Mouse (Mus musculus) hindbrain, embryonic 11.5 days (tissue): ENCODE results near the gene Arhgap6. TPM values are rescaled to one million over a fixed set of nuclear protein-coding genes. Genes with fewer than 3 reads are reported as not detected.

ENCODE experiments used
- ATAC-seq: fragments of 200-750 bp; cut with Nextera tagmentation; 2 replicates; pipeline ENCODE4 v1.8.0; 2017; ENCODE audit warnings: mild to moderate bottlenecking, moderate TSS enrichment, moderate library complexity; ENCODE audit not compliant: low FRiP score
- DNase-seq: peaks from one replicate; pipeline ENCODE4 v3.0.0-alpha.2; 2015; ENCODE audit warnings: low spot score
- H3K27ac ChIP-seq: fragments of 300-500 bp; sonication (generic); 2 replicates; pipeline ENCODE4 v1.5.1; 2014; ENCODE audit warnings: mild to moderate bottlenecking, low read depth, low read length
- H3K27me3 ChIP-seq: fragments of 300-500 bp; sonication (generic); 2 replicates; pipeline ENCODE4 v1.6.1; 2014; ENCODE audit warnings: mild to moderate bottlenecking, low read length, moderate library complexity, mixed read lengths; ENCODE audit not compliant: control insufficient read depth, insufficient read depth
- H3K36me3 ChIP-seq: fragments of 300-500 bp; sonication (generic); 2 replicates; pipeline ENCODE4 v1.6.1; 2014; ENCODE audit warnings: mild to moderate bottlenecking, low read length, moderate library complexity, mixed read lengths; ENCODE audit not compliant: control insufficient read depth, insufficient read depth
- H3K4me1 ChIP-seq: fragments of 300-500 bp; sonication (generic); replicated peaks from 2 replicates; pipeline ENCODE4 v1.6.1; 2014; ENCODE audit warnings: low read length, mixed read lengths; ENCODE audit not compliant: control insufficient read depth, insufficient read depth
- H3K4me2 ChIP-seq: fragments of 300-500 bp; sonication (generic); replicated peaks from 2 replicates; pipeline ENCODE4 v1.6.1; 2014; ENCODE audit warnings: mild to moderate bottlenecking, low read depth, low read length
- H3K4me3 ChIP-seq: fragments of 300-500 bp; sonication (generic); 2 replicates; pipeline ENCODE4 v1.5.1; 2014; ENCODE audit warnings: low read depth, low read length
- H3K9ac ChIP-seq: fragments of 300-500 bp; sonication (generic); 2 replicates; pipeline ENCODE4 v1.6.1; 2014; ENCODE audit warnings: low read depth, low read length
- H3K9me3 ChIP-seq: fragments of 300-500 bp; sonication (generic); 2 replicates; pipeline ENCODE4 v1.6.1; 2016; ENCODE audit warnings: low read length; ENCODE audit not compliant: control insufficient read depth
- WGBS: fragments of 180-500 bp; shearing (Covaris S2); extraction: QIAGEN DNeasy Blood & Tissue Kit; methylation state at CpG from one replicate; pipeline ENCODE4 v1.1.7; 2014; 5-methylcytosine and 5-hydroxymethylcytosine counted together
- polyA plus RNA-seq: library from polyadenylated mRNA; unstranded; fragments of >200 nt; fragmentation: Nextera tagmentation; extraction: Ambion mirVana; gene quantifications from 2 replicates; pipeline ENCODE4 v1.2.1, GENCODE M21; 2014

The Arhgap6 gene
- polyA plus RNA-seq, 1 experiment from 2014 or later = 1.3 TPM

DNA sequence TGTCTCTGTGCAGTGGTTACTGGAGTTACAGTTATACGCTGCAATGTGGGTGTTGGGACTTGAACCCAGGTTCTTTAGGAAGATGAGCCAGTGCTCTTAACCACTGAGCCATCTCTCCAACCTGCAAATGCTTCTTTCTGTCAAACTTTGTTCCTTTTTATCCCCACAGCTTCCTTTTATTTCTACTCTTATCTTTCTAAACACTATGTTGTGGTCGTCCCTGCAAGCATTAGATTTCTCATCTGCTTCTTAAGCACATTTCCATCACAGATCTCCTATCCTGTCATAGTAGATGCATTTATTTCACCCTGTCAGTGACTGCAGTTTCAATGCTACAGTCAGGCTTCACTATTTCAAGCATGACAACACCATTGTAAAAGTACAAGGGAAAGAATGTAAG, 312.5 kb downstream of the Arhgap6 start:
- H3K4me1 ChIP-seq = no peaks in the 10 kb centered on the region
- no peak for ATAC-seq
- no peak for DNase-seq

DNA sequence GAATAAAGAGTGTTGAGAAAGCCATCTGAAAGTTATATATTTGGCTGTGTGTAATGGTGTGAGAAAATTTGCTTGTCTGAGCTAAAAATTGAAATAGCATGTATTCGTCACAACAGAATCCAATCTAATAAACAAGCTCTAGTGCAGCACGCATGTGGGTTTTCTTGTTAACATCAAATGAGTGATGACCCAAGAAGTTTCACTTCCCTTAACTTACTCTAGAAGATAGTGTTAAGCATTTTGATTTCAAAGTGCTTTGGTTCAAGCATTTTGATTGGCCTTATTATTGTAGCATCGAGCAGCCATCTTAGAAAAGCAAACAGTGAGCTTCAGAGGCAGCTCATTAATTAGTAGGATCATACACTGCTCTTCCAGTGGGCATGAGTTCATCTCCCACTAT, 315.1 kb downstream of the Arhgap6 start:
- 90% methylated on average over 3 of the region's 3 CpGs for WGBS
- no peaks in the 10 kb centered on the region for H3K4me1 ChIP-seq
- H3K4me2 ChIP-seq = no peak overlapping the region
- H3K9me3 ChIP-seq = no peaks in the 10 kb centered on the region
- peaks cover 7% of the 10 kb centered on the region; the same call in 1 of the 2 replicates for H3K27me3 ChIP-seq
- H3K36me3 ChIP-seq = no peaks in the 10 kb centered on the region
- H3K9ac ChIP-seq = no peak overlapping the region
- DNase-seq (no peak), ATAC-seq (no peak)
- H3K27ac ChIP-seq = no peak overlapping the region
- H3K4me3 ChIP-seq = no peak overlapping the region

More for the DNA sequence above, 312.5 kb downstream of the Arhgap6 start:
- no peaks in the 10 kb centered on the region for H3K9me3 ChIP-seq
- H3K36me3 ChIP-seq = no peaks in the 10 kb centered on the region
- H3K4me3 ChIP-seq = no peak overlapping the region
- H3K9ac ChIP-seq = no peak overlapping the region
- H3K27ac ChIP-seq = no peak overlapping the region
- no peak overlapping the region for H3K4me2 ChIP-seq
- H3K27me3 ChIP-seq = peaks cover 3% of the 10 kb centered on the region; the same call in 1 of the 2 replicates
- WGBS = 83% methylated on average over 2 of the region's 2 CpGs

DNA sequence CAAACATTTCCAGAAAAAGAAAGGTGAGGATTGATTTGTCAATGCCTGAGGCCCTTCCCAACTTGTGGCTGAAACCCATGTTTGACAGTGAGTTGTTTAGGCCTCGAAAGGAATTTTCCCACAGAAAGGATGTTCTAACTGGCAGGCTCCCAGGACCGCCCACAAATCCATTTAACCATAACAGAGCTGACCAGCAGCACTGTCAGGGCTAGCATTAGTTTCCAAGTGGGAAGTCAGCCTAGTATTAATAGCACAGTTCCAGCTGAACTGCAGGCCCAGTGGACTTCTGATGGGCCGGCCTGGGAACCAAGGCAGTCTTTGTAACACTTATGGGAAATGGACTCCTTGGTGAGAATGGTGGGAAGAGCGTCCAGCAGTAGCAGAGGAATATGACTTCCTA, 317.8 kb downstream of the Arhgap6 start:
- H3K4me1 ChIP-seq = no peaks in the 10 kb centered on the region
- H3K9ac ChIP-seq = no peak overlapping the region
- no peak overlapping the region for H3K27ac ChIP-seq
- H3K36me3 ChIP-seq = no peaks in the 10 kb centered on the region
- 0 out of 2 replicates have a peak, but pooled peaks cover 3% of the 10 kb centered on the region for H3K27me3 ChIP-seq
- 77% methylated on average over 4 of the region's 4 CpGs for WGBS
- DNase-seq (no peak), ATAC-seq (no peak)
- H3K4me2 ChIP-seq = no peak overlapping the region
- no peak overlapping the region for H3K4me3 ChIP-seq
- H3K9me3 ChIP-seq = no peaks in the 10 kb centered on the region

DNA sequence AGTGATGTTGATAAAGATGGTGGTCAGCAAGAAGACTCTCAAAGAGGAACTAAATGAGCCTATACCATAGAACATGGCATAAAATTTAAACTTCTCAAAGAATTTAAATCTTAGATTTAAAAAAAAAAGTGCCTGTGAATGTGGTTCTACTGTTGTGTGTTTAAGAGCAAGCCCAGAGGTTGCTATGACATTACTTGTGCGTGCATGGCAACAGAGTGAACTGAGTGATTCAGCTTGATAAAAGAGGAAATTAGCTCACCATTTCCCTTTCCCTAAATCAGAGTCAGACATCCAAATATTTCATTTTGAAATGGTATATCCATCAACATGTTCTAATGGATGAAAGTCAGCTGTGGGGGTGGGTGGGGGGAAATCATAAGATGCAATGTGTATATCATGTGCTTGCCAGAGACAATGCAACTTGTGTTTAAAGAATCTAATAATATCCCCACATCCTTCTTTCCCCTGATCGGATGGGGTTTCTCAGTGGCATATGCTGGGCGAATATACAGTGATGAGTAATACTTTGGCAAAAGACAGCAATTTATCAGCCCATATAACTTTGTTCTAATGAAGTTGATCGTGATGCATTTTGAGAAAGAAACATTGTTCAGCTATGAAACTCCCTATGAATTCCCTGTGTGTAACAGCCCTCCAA, 328.3 kb downstream of the Arhgap6 start:
- Histone ChIP-seq H3K27me3 (no peaks in the 10 kb centered on the region), H3K36me3 (no peaks in the 10 kb centered on the region), H3K4me2 (no peak overlapping the region), H3K9me3 (no peaks in the 10 kb centered on the region), H3K4me1 (no peaks in the 10 kb centered on the region), H3K4me3 (no peak overlapping the region), H3K9ac (no peak overlapping the region), H3K27ac (no peak overlapping the region)
- WGBS = 84% methylated on average over 4 of the region's 4 CpGs
- ATAC-seq (no peak), DNase-seq (no peak)

DNA sequence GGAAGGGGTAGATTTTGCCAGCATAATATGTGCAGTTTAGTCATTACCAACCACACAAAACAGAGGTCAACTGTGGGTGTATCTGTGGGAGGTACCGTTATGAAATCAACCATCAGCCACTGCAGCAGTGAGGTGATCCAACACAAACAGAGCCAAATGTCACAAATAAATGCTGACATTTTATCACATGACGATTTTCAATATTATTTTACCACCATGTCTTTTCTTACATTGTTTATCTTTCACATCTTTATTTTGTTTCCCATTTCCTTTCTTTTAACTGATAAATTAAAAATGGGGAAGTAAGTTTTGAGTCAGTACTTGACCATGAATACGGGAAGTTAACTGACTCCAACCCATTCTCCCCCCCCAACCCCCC, 328.9 kb downstream of the Arhgap6 start:
- no peaks in the 10 kb centered on the region for H3K27me3 ChIP-seq
- no peak overlapping the region for H3K27ac ChIP-seq
- no peaks in the 10 kb centered on the region for H3K36me3 ChIP-seq
- no peak overlapping the region for H3K4me3 ChIP-seq
- H3K4me2 ChIP-seq = no peak overlapping the region
- H3K9me3 ChIP-seq = no peaks in the 10 kb centered on the region
- DNase-seq (no peak), ATAC-seq (no peak)
- 84% methylated on average over 3 of the region's 3 CpGs for WGBS
- no peak overlapping the region for H3K9ac ChIP-seq
- H3K4me1 ChIP-seq = no peaks in the 10 kb centered on the region

DNA sequence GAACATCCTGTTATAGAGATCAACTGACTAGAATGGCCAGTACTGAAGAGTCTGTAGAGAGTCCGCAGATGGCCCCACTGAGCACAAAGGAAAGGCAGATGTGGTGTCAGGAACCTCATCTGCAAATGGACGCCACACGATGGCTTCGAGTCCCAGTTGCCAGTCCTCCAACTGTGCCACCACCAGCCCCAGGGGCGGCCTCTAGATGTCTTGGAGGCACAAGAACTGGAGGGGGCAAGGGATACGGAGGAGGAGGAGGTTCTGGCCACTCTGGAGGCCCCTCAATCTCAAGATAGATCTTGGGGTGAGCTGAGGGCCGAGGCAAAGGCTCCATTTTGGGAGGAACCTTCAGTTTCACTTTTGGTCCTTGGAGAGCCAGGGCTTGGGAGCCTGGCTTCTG, 344.9 kb downstream of the Arhgap6 start:
- WGBS = 84% methylated on average over 7 of the region's 7 CpGs
- Histone ChIP-seq H3K9ac (no peak overlapping the region), H3K4me2 (no peak overlapping the region), H3K4me3 (no peak overlapping the region), H3K27me3 (no peaks in the 10 kb centered on the region), H3K36me3 (no peaks in the 10 kb centered on the region), H3K27ac (no peak overlapping the region), H3K4me1 (no peaks in the 10 kb centered on the region), H3K9me3 (no peaks in the 10 kb centered on the region)
- ATAC-seq (no peak), DNase-seq (no peak)

DNA sequence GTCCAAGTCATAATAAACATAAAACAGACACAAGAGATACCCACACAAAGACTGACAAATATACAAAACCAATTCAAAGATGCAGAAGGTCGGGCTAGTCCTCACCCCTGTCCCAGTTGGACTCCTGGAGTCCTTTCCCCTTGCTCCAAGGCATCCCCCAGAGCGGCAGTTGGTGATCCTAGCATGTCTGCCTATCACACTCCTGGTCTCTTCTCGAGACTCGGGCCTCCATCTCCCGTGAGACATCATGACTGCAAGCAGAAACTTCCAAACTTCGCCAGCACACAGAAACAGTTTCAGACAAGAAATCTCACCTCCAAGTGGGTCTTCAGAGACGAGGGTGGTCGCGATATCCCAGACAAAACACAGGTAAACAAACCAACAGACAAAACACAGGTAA, 345.6 kb downstream of the Arhgap6 start:
- no peaks in the 10 kb centered on the region for H3K27me3 ChIP-seq
- WGBS = 91% methylated on average over 9 of the region's 9 CpGs
- ATAC-seq (no peak), DNase-seq (no peak)
- H3K9ac ChIP-seq = no peak overlapping the region
- H3K27ac ChIP-seq = no peak overlapping the region
- H3K36me3 ChIP-seq = no peaks in the 10 kb centered on the region
- no peak overlapping the region for H3K4me3 ChIP-seq
- no peaks in the 10 kb centered on the region for H3K4me1 ChIP-seq
- H3K9me3 ChIP-seq = no peaks in the 10 kb centered on the region
- no peak overlapping the region for H3K4me2 ChIP-seq

DNA sequence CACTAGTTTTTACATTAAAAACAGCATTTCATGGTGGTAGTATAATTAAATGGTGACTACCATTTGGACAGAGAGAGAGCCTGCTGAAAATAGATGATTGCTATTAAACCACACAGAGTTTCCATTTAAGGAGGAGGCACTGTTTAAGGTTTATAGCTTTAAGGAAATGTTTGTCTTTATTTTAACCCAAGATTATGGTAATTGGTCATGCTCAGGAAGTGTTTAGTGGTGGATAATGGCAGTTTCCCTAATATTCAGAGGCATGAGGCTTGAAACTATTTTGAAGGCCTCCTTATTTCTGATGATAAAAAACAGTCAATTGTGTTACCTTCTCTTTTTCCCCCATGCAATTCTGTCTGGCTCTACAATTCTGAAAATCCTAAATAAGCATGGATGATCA, 358.9 kb downstream of the Arhgap6 start:
- Histone ChIP-seq H3K27me3 (no peaks in the 10 kb centered on the region), H3K36me3 (no peaks in the 10 kb centered on the region), H3K9me3 (no peaks in the 10 kb centered on the region), H3K4me1 (no peaks in the 10 kb centered on the region), H3K9ac (no peak overlapping the region), H3K4me3 (no peak overlapping the region), H3K4me2 (no peak overlapping the region), H3K27ac (no peak overlapping the region)
- no peak for ATAC-seq
- DNase-seq = no peak

DNA sequence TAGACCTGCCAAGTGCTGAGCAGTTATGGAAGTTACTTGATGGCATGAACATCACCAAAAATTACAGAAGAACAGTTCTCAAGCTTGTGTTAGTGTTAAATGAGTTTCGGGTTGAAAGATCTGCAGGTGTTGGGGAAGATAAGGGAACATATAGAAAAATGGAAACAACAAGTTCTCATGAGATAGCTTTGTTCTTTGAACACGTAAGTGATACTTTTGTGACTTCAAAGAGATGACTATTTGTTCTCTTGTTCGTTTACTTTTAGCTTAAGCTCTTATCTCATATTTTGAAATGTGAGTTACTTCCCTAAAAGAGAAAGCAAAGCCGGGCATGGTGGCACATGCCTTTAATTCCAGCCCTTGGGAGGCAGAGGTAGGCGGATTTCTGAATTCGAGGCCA, 363.5 kb downstream of the Arhgap6 start:
- H3K9me3 ChIP-seq = no peaks in the 10 kb centered on the region
- H3K9ac ChIP-seq = no peak overlapping the region
- WGBS = 80% methylated on average over 6 of the region's 6 CpGs
- no peak overlapping the region for H3K4me2 ChIP-seq
- ATAC-seq (no peak), DNase-seq (no peak)
- H3K4me3 ChIP-seq = no peak overlapping the region
- H3K27me3 ChIP-seq = no peaks in the 10 kb centered on the region
- H3K4me1 ChIP-seq = no peaks in the 10 kb centered on the region
- no peaks in the 10 kb centered on the region for H3K36me3 ChIP-seq
- no peak overlapping the region for H3K27ac ChIP-seq
